Mouse (Mus musculus): ENCODE results near the gene Iqschfp. TPM values are rescaled to one million over a fixed set of nuclear protein-coding genes. Genes with fewer than 3 reads are reported as not detected.

Gene Iqschfp
- polyA plus RNA-seq, 1 experiment: not detected

- Histone ChIP-seq H3K36me3 (replicated peaks; ENCODE audit: low read length) (no peaks in the 10 kb centered on the region), H3K4me3 (replicated peaks) (no peak overlapping the region), H3K9me3 (no peaks in the 10 kb centered on the region), H3K27me3 (replicated peaks) (no peaks in the 10 kb centered on the region), H3K4me1 (no peaks in the 10 kb centered on the region)
- TF ChIP-seq FLI1 (IDR thresholded peaks at IDR 0.05; ENCODE audit: low read length): no peak
- TF ChIP-seq GATA1 (IDR thresholded peaks at IDR 0.05; ENCODE audit: borderline replicate concordance, low read length): no peak
Measured at GRCm38 (mm10) chr3:67902517-67902916, 10.5 kb downstream of the Iqschfp start.

- H3K27me3 ChIP-seq (replicated peaks): no peaks in the 10 kb centered on the region
- H3K9me3 ChIP-seq: no peaks in the 10 kb centered on the region
- no peaks in the 10 kb centered on the region for H3K36me3 ChIP-seq (replicated peaks; ENCODE audit: low read length)
- TF ChIP-seq GATA1 (IDR thresholded peaks at IDR 0.05; ENCODE audit: borderline replicate concordance, low read length) (no peak), FLI1 (IDR thresholded peaks at IDR 0.05; ENCODE audit: low read length) (no peak)
- no peaks in the 10 kb centered on the region for H3K4me1 ChIP-seq
- no peak overlapping the region for H3K4me3 ChIP-seq (replicated peaks)
Measured at GRCm38 (mm10) chr3:67908586-67908985, 16.6 kb downstream of the Iqschfp start.

- TF ChIP-seq FLI1 (IDR thresholded peaks at IDR 0.05; ENCODE audit: low read length): no peak
- no peak for TF ChIP-seq GATA1 (IDR thresholded peaks at IDR 0.05; ENCODE audit: borderline replicate concordance, low read length)
- Histone ChIP-seq H3K36me3 (replicated peaks; ENCODE audit: low read length) (no peaks in the 10 kb centered on the region), H3K9me3 (peaks cover 5% of the 10 kb centered on the region), H3K27me3 (replicated peaks) (no peaks in the 10 kb centered on the region), H3K4me1 (no peaks in the 10 kb centered on the region), H3K4me3 (replicated peaks) (no peak overlapping the region)
Measured at GRCm38 (mm10) chr3:67918098-67918497, 26.1 kb downstream of the Iqschfp start.

GRCm38 (mm10) chr3:67918634-67919259 is 26.7 kb downstream of the Iqschfp start:
- TF ChIP-seq GATA1 (IDR thresholded peaks at IDR 0.05; ENCODE audit: borderline replicate concordance, low read length) (no peak), FLI1 (IDR thresholded peaks at IDR 0.05; ENCODE audit: low read length) (no peak)
- peaks cover 5% of the 10 kb centered on the region for H3K9me3 ChIP-seq
- no peaks in the 10 kb centered on the region for H3K4me1 ChIP-seq
- no peaks in the 10 kb centered on the region for H3K36me3 ChIP-seq (replicated peaks; ENCODE audit: low read length)
- no peak overlapping the region for H3K4me3 ChIP-seq (replicated peaks)
- no peaks in the 10 kb centered on the region for H3K27me3 ChIP-seq (replicated peaks)

GRCm38 (mm10) chr3:67923095-67923494 is 31.1 kb downstream of the Iqschfp start:
- Histone ChIP-seq H3K36me3 (replicated peaks; ENCODE audit: low read length) (no peaks in the 10 kb centered on the region), H3K27me3 (replicated peaks) (no peaks in the 10 kb centered on the region), H3K4me3 (replicated peaks) (no peak overlapping the region), H3K9me3 (peaks cover 12% of the 10 kb centered on the region), H3K4me1 (no peaks in the 10 kb centered on the region)
- TF ChIP-seq FLI1 (IDR thresholded peaks at IDR 0.05; ENCODE audit: low read length): no peak
- TF ChIP-seq GATA1 (IDR thresholded peaks at IDR 0.05; ENCODE audit: borderline replicate concordance, low read length): no peak

GRCm38 (mm10) chr3:67925453-67925852 is 33.4 kb downstream of the Iqschfp start:
- Histone ChIP-seq H3K36me3 (replicated peaks; ENCODE audit: low read length) (no peaks in the 10 kb centered on the region), H3K4me1 (no peaks in the 10 kb centered on the region), H3K27me3 (replicated peaks) (no peaks in the 10 kb centered on the region), H3K9me3 (peaks cover 20% of the 10 kb centered on the region), H3K4me3 (replicated peaks) (no peak overlapping the region)
- no peak for TF ChIP-seq GATA1 (IDR thresholded peaks at IDR 0.05; ENCODE audit: borderline replicate concordance, low read length)
- no peak for TF ChIP-seq FLI1 (IDR thresholded peaks at IDR 0.05; ENCODE audit: low read length)

GRCm38 (mm10) chr3:67930424-67931133 is 38.5 kb downstream of the Iqschfp start:
- no peaks in the 10 kb centered on the region for H3K4me1 ChIP-seq
- H3K27me3 ChIP-seq (replicated peaks): no peaks in the 10 kb centered on the region
- no peak overlapping the region for H3K4me3 ChIP-seq (replicated peaks)
- H3K36me3 ChIP-seq (replicated peaks; ENCODE audit: low read length): no peaks in the 10 kb centered on the region
- no peak for TF ChIP-seq GATA1 (IDR thresholded peaks at IDR 0.05; ENCODE audit: borderline replicate concordance, low read length)
- no peak for TF ChIP-seq FLI1 (IDR thresholded peaks at IDR 0.05; ENCODE audit: low read length)
- peaks cover 12% of the 10 kb centered on the region for H3K9me3 ChIP-seq

- peaks cover 12% of the 10 kb centered on the region for H3K9me3 ChIP-seq
- TF ChIP-seq GATA1 (IDR thresholded peaks at IDR 0.05; ENCODE audit: borderline replicate concordance, low read length) (no peak), FLI1 (IDR thresholded peaks at IDR 0.05; ENCODE audit: low read length) (no peak)
- H3K36me3 ChIP-seq (replicated peaks; ENCODE audit: low read length): no peaks in the 10 kb centered on the region
- H3K4me3 ChIP-seq (replicated peaks): no peak overlapping the region
- no peaks in the 10 kb centered on the region for H3K27me3 ChIP-seq (replicated peaks)
- no peaks in the 10 kb centered on the region for H3K4me1 ChIP-seq
Measured at GRCm38 (mm10) chr3:67931181-67931580, 39.1 kb downstream of the Iqschfp start.

GRCm38 (mm10) chr3:67931914-67932313 is 39.9 kb downstream of the Iqschfp start:
- Histone ChIP-seq H3K9me3 (peaks cover 12% of the 10 kb centered on the region), H3K36me3 (replicated peaks; ENCODE audit: low read length) (no peaks in the 10 kb centered on the region), H3K27me3 (replicated peaks) (no peaks in the 10 kb centered on the region), H3K4me3 (replicated peaks) (no peak overlapping the region), H3K4me1 (no peaks in the 10 kb centered on the region)
- TF ChIP-seq GATA1 (IDR thresholded peaks at IDR 0.05; ENCODE audit: borderline replicate concordance, low read length) (no peak), FLI1 (IDR thresholded peaks at IDR 0.05; ENCODE audit: low read length) (no peak)

- no peaks in the 10 kb centered on the region for H3K4me1 ChIP-seq
- TF ChIP-seq GATA1 (IDR thresholded peaks at IDR 0.05; ENCODE audit: borderline replicate concordance, low read length): no peak
- no peaks in the 10 kb centered on the region for H3K36me3 ChIP-seq (replicated peaks; ENCODE audit: low read length)
- H3K4me3 ChIP-seq (replicated peaks): no peak overlapping the region
- 0 out of 2 replicates have a peak, but pooled peaks cover 10% of the 10 kb centered on the region for H3K9me3 ChIP-seq
- H3K27me3 ChIP-seq (replicated peaks): no peaks in the 10 kb centered on the region
Measured at GRCm38 (mm10) chr3:67935829-67936228, 43.8 kb downstream of the Iqschfp start.

All from megakaryocyte, embryonic 14.5 days (primary cell).